Mouse (Mus musculus): Measurements from ENCODE around the gene Lst1.

The Lst1 gene

DNA sequence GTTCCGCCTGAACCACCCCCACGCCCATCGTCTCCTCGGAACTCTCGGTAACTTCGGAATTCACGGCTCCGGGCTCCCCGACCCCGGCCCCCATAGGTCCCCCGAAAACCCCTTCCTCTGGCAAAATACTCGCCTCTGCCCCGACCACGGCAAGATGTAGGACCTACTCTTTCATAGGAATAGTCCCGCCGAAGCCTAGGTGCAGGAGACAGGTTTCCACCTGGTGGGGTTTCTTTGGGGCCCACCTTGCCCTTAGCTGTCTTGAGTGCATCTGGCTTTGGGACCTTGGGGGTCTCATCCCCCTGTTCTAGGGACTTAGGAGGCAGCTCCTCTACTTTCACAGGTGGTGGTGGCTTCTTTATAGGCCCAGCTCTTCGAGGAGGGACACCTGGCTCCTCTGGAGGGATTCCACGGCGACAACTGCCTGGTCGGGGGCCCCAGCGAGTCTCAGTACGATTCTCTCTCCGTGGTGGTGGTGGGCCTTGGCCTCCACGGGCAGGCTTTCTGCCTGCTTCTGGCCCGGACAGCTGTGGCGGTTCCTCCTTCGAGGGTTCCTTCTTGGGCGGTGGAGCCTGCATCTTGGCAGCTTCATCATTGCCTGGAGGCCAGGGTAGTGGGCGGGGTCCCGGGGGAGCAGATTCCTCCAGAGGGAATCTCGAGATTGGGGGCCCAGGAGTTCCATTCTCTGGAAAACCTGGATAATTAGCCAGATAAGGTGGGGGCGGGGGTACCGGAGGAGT lies 31.6 kb downstream of the Lst1 start:
- DNase-seq: no peak

- DNase-seq: no peak
These were observed 32.8 kb downstream of the Lst1 start for GRCm38 (mm10) chr17:35155451-35155850.

- no peak for DNase-seq
These were observed 33.6 kb downstream of the Lst1 start for GRCm38 (mm10) chr17:35154616-35155015.

- DNase-seq: no peak
These were observed 34.3 kb downstream of the Lst1 start for GRCm38 (mm10) chr17:35153931-35154330.

DNA sequence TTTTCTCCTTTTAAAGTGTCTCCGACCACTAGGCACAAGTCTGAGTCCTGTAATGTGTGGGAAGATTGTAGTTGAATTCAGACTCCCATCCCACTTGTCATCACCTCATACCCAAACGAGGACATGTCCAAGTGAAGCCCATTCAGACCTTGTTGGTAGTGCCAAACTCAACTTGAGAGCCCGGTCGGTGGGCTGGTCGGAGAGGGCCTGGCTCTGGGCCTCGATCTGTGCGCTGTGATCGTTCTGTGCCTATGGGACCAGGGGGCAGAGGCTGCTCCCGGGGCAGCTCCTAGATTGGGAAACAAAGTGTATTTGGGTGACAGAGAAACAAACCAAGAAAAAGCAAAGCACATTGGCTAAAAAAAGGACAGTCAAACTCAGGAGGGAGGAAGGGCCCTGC lies 35.2 kb downstream of the Lst1 start:
- no peak for DNase-seq

DNA sequence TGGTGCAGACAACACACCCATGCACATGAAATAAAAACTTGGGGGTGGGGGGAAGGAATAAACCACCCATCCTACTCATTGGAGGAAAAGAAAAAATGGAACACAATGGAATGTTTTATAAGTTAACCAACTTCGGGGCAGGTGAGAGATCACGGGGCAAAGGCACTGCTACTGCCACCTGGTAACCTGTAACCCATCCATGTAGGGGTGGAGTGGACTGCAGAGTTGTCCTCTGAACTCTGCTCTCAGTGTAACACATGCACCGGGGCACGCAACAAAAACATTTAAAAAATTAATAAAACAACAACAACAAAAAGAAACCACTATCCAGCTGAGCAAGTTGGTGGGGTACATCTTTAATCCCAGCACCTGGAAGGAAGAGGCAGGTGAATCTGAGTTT lies 36.1 kb downstream of the Lst1 start:
- no peak for DNase-seq

- no peak for DNase-seq
These were observed 40.2 kb downstream of the Lst1 start for GRCm38 (mm10) chr17:35147922-35148639.

GRCm38 (mm10) chr17:35147348-35147747 lies 40.9 kb downstream of the Lst1 start:
- DNase-seq: no peak

GRCm38 (mm10) chr17:35146139-35146538 lies 42.1 kb downstream of the Lst1 start:
- DNase-seq: no peak

DNA sequence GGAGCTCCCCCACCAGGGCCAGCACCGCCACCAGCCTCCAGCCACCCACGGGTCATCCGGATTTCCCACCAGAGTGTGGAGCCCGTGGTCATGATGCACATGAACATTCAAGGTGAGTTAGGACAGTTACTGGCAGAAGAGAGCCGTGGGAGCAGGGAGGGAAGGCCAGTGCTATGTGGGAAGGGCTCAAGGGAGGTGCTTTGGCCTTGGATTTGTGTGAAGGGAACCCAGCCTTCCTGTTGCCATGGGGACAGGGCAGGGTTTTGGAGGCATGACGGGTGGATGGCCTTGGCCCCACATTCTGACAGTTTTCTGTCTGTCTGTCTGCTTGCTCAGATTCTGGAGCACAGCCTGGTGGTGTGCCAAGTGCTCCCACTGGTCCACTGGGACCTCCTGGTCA lies 46.3 kb downstream of the Lst1 start:
- no peak for DNase-seq

DNA sequence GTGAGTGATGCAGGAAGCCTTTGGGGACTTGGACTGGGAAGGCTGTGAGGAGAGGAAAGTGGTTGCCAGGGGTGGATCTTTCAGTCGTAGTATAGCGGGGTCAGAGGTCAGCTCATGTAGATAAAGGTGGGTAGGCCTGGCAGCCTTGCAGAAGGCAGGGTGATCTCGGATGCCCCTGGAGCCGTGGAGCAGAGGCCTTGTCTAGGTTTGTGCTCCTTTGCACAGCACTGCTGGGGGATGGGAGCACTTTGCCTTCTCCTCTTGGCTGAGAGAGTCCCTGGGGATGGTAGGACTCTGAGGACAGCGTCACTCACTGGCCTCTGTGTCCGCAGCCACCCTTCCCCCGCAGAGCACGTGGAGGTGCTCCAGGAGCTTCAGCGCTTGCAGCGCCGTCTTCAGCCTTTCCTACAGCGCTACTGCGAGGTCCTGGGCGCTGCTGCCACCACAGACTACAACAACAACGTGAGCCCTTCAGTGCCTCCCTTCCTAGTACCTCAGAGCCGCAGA lies 47.7 kb downstream of the Lst1 start:
- DNase-seq: no peak

- no peak for DNase-seq
These were observed 49.0 kb downstream of the Lst1 start for GRCm38 (mm10) chr17:35139269-35139668.

GRCm38 (mm10) chr17:35135591-35136320 lies 52.5 kb downstream of the Lst1 start:
- DNase-seq: no peak

Measured in right cerebral cortex, postnatal 25 days (tissue).